Mouse (Mus musculus) kidney, embryonic 16.5 days (tissue): ENCODE data around the gene Tnfrsf1a. TPM values are rescaled to one million over a fixed set of nuclear protein-coding genes. Genes with fewer than 3 reads are reported as not detected.

ENCODE experiments used
- ATAC-seq: fragments of 200-750 bp; cut with Nextera tagmentation; 2 replicates; pipeline ENCODE4 v1.8.0; 2017; ENCODE audit warnings: moderate TSS enrichment; ENCODE audit not compliant: low FRiP score, low TSS enrichment
- H3K27ac ChIP-seq: fragments of 300-500 bp; sonication (generic); 2 replicates; pipeline ENCODE4 v1.5.1; 2014; ENCODE audit warnings: low read length
- H3K27me3 ChIP-seq: fragments of 300-500 bp; sonication (generic); 2 replicates; pipeline ENCODE4 v1.6.1; 2014; ENCODE audit warnings: low read length, control low read depth, mixed read lengths; ENCODE audit not compliant: insufficient read depth
- H3K36me3 ChIP-seq: fragments of 300-500 bp; sonication (generic); 2 replicates; pipeline ENCODE4 v1.6.1; 2014; ENCODE audit warnings: low read length, control low read depth, mixed read lengths; ENCODE audit not compliant: insufficient read depth
- H3K4me1 ChIP-seq: fragments of 300-500 bp; sonication (generic); 2 replicates; pipeline ENCODE4 v1.6.1; 2014; ENCODE audit warnings: low read length, control low read depth, mixed read lengths; ENCODE audit not compliant: insufficient read depth
- H3K4me2 ChIP-seq: fragments of 300-500 bp; sonication (generic); replicated peaks from 2 replicates; pipeline ENCODE4 v1.6.1; 2014; ENCODE audit warnings: low read depth, low read length
- H3K4me3 ChIP-seq: fragments of 300-500 bp; sonication (generic); 2 replicates; pipeline ENCODE4 v1.5.1; 2014; ENCODE audit warnings: mild to moderate bottlenecking, low read length
- H3K9ac ChIP-seq: fragments of 300-500 bp; sonication (generic); replicated peaks from 2 replicates; pipeline ENCODE4 v1.6.1; 2014; ENCODE audit warnings: low read length
- H3K9me3 ChIP-seq: fragments of 300-500 bp; sonication (generic); 2 replicates; pipeline ENCODE4 v1.6.1; 2016; ENCODE audit warnings: low read length, control low read depth
- WGBS: fragments of 180-500 bp; shearing (Covaris S2); extraction: QIAGEN DNeasy Blood & Tissue Kit; methylation state at CpG from one replicate; pipeline ENCODE4 v1.1.7; 2014; 5-methylcytosine and 5-hydroxymethylcytosine counted together
- polyA plus RNA-seq: library from polyadenylated mRNA; unstranded; fragments of >200 nt; fragmentation: Nextera tagmentation; extraction: Ambion mirVana; gene quantifications from 2 replicates; pipeline ENCODE4 v1.2.1, GENCODE M21; 2015

The Tnfrsf1a gene
- polyA plus RNA-seq, 1 experiment from 2014 or later: 91.0 TPM

GRCm38 (mm10) chr6:125338791-125339660 is 10.1 kb upstream of the Tnfrsf1a start:
- no peak overlapping the region for H3K4me2 ChIP-seq
- WGBS: 66% methylated on average over 9 of the region's 9 CpGs
- peak overlapping the region; percentile 82; the same call in 1 of the 2 replicates for H3K27ac ChIP-seq
- ATAC-seq: no peak
- no peaks in the 10 kb centered on the region for H3K27me3 ChIP-seq
- H3K4me3 ChIP-seq: no peak overlapping the region
- no peaks in the 10 kb centered on the region for H3K36me3 ChIP-seq
- peaks cover 18% of the 10 kb centered on the region for H3K4me1 ChIP-seq
- no peaks in the 10 kb centered on the region for H3K9me3 ChIP-seq
- H3K9ac ChIP-seq: 0 out of 2 replicates have a peak overlapping the region, but pooled peaks have one; percentile 16

GRCm38 (mm10) chr6:125340244-125340643 is 8.9 kb upstream of the Tnfrsf1a start:
- ATAC-seq: 0 out of 2 replicates have a peak, but pooled peaks have one; percentile 37
- Histone ChIP-seq H3K4me3 (no peak overlapping the region), H3K9me3 (no peaks in the 10 kb centered on the region), H3K9ac (no peak overlapping the region; the same call in 1 of the 2 replicates), H3K4me1 (peaks cover 26% of the 10 kb centered on the region), H3K4me2 (no peak overlapping the region), H3K36me3 (no peaks in the 10 kb centered on the region), H3K27ac (peak overlapping the region; percentile 82), H3K27me3 (no peaks in the 10 kb centered on the region)
- WGBS: 62% methylated on average over 5 of the region's 5 CpGs

DNA sequence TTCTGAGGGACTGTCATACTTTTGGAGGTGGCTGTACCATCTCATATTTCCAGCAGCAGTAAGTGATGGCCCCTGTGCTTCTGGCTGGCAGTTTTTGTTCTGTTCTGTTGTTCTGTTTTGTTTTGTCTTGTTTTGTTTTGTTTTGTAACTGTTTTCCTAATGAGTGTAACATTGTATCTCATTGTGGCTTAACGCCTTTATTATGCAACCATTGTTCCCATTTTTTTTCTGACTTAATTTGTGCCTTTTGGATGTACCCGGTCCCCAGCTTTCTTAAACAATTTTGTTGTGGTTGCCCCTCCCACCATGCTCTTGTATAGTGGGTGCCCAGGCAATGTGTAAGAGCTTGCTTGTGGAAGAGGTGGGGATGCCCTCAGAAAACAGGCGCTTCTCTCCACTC is 7.0 kb upstream of the Tnfrsf1a start:
- no peak overlapping the region for H3K27ac ChIP-seq
- no peak overlapping the region for H3K4me2 ChIP-seq
- no peak overlapping the region for H3K4me3 ChIP-seq
- ATAC-seq: no peak
- no peaks in the 10 kb centered on the region for H3K9me3 ChIP-seq
- H3K36me3 ChIP-seq: no peaks in the 10 kb centered on the region
- 79% methylated on average over 3 of the region's 3 CpGs for WGBS
- H3K4me1 ChIP-seq: peaks cover 26% of the 10 kb centered on the region
- no peaks in the 10 kb centered on the region for H3K27me3 ChIP-seq
- no peak overlapping the region for H3K9ac ChIP-seq

GRCm38 (mm10) chr6:125344084-125344483 is 5.1 kb upstream of the Tnfrsf1a start:
- Histone ChIP-seq H3K4me1 (peaks cover 36% of the 10 kb centered on the region), H3K27me3 (no peaks in the 10 kb centered on the region), H3K9ac (0 out of 2 replicates have a peak overlapping the region, but pooled peaks have one; percentile 22), H3K36me3 (no peaks in the 10 kb centered on the region), H3K4me2 (no peak overlapping the region), H3K9me3 (no peaks in the 10 kb centered on the region), H3K27ac (no peak overlapping the region), H3K4me3 (no peak overlapping the region)
- 10% methylated on average over 8 of the region's 8 CpGs for WGBS
- no peak for ATAC-seq

- Histone ChIP-seq H3K4me2 (no peak overlapping the region), H3K9ac (no peak overlapping the region), H3K4me3 (no peak overlapping the region), H3K27ac (no peak overlapping the region), H3K27me3 (no peaks in the 10 kb centered on the region), H3K36me3 (no peaks in the 10 kb centered on the region), H3K9me3 (no peaks in the 10 kb centered on the region), H3K4me1 (peaks cover 36% of the 10 kb centered on the region)
- no peak for ATAC-seq
- WGBS: 58% methylated on average over 4 of the region's 4 CpGs
Observed at GRCm38 (mm10) chr6:125344866-125345265, 4.3 kb upstream of the Tnfrsf1a start.

GRCm38 (mm10) chr6:125345625-125346024 is 3.5 kb upstream of the Tnfrsf1a start:
- Histone ChIP-seq H3K4me2 (no peak overlapping the region), H3K9ac (no peak overlapping the region), H3K27ac (no peak overlapping the region), H3K9me3 (no peaks in the 10 kb centered on the region), H3K4me3 (no peak overlapping the region), H3K4me1 (peaks cover 33% of the 10 kb centered on the region), H3K36me3 (no peaks in the 10 kb centered on the region), H3K27me3 (no peaks in the 10 kb centered on the region)
- ATAC-seq: no peak
- 86% methylated on average over 1 of the region's 1 CpGs for WGBS

DNA sequence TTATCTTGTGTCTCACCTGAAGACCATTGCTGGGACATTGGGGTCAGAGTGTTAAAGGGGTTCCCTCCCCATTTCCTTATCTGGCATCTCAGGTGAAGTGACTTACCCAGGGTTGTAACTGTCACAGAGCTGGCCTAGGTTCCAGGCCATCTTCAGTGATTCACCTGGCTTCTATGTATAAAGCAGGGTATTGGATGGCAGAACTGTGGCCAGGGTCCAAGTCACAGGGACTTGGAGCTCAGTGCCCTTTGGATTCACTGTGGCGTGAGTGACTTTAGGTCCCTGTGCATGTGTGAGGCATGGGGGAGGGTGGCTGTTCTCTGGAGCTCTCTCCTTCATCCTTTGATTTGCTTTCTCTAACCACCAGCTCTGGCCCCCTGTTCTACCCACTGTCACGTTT is 3.1 kb upstream of the Tnfrsf1a start:
- Histone ChIP-seq H3K36me3 (no peaks in the 10 kb centered on the region), H3K4me3 (no peak overlapping the region), H3K27me3 (no peaks in the 10 kb centered on the region), H3K4me1 (peaks cover 36% of the 10 kb centered on the region), H3K27ac (no peak overlapping the region), H3K4me2 (no peak overlapping the region), H3K9me3 (no peaks in the 10 kb centered on the region), H3K9ac (no peak overlapping the region)
- 66% methylated on average over 2 of the region's 2 CpGs for WGBS
- ATAC-seq: no peak

DNA sequence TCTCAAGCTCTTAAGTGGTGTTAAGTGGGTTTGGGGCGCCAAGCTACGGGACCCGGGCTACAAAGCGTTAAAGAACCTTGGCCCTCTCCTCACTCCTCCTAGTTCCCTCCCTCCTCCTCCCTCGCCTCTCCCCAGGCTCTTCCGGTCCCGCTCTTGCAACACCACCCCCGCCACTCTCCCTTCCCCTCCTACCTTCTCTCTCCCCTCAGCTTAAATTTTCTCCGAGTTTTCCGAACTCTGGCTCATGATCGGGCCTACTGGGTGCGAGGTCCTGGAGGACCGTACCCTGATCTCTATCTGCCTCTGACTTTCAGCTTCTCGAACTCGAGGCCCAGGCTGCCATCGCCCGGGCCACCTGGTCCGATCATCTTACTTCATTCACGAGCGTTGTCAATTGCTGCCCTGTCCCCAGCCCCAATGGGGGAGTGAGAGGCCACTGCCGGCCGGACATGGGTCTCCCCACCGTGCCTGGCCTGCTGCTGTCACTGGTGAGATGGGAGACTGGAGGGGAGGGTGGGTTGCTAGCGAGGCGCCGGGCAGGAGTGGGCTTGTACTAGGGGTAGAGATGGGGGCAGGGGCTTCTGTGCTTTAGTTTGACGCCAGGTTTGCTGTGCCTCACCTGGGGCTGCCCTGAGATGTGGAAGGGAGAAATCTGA is 541 bp downstream of the Tnfrsf1a start:
- Histone ChIP-seq H3K27me3 (no peaks in the 10 kb centered on the region), H3K9ac (peak overlapping the region; percentile 92), H3K4me3 (peak overlapping the region; percentile 83), H3K27ac (peak overlapping the region; percentile 90), H3K36me3 (no peaks in the 10 kb centered on the region), H3K9me3 (no peaks in the 10 kb centered on the region), H3K4me2 (peak overlapping the region; percentile 70), H3K4me1 (peaks cover 57% of the 10 kb centered on the region)
- ATAC-seq: peak; percentile 83
- 0% methylated on average over 26 of the region's 27 CpGs for WGBS

DNA sequence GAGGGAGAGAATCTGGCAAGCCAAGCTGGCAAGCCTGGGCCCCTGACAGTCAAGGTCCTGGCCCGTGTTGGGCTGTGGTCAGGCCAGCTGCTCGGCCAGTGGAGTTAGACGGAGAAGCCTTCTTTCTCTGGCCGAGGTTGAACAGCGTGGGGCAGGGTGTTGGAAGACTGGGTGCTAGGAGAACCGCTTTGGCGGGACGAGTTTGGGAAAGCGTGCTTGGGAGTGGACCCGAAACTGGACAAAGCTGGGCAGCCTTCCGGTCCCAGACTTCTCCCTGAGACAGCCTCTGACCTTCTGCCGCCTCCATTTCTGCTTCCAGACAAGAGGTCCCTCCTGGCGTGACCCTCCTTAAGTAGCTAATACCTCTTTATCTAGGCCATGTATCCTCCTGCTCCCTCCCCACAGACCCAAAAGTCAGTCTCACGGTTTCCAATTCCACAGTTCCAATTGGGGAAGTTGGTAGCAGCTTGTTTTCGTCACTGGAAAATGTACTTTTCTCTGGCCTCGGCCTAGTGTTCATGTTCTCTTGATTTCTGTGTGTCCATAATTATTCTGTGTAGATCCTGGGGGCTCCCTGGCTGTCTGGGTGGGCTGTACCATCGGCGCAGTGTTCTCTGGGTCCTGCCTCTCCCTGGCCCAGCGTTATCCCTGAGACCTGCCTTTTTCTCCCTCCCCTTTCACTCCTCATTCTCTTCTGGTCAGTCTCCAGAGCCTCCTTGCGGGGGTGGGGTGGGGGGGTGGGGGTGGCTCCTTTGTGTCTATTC is 1.3 kb downstream of the Tnfrsf1a start:
- WGBS: 2% methylated on average over 20 of the region's 20 CpGs
- Histone ChIP-seq H3K36me3 (no peaks in the 10 kb centered on the region), H3K27me3 (no peaks in the 10 kb centered on the region), H3K27ac (peak overlapping the region; percentile 90), H3K4me2 (peak overlapping the region; percentile 70), H3K9ac (peak overlapping the region; percentile 92), H3K4me1 (peaks cover 63% of the 10 kb centered on the region), H3K4me3 (peak overlapping the region; percentile 83), H3K9me3 (no peaks in the 10 kb centered on the region)
- ATAC-seq: peak; percentile 19
